Mouse (Mus musculus): ENCODE data around the gene Tma7. TPM values are rescaled to one million over a fixed set of nuclear protein-coding genes. Genes with fewer than 3 reads are reported as not detected.

The Tma7 gene
- polyA plus RNA-seq (2012; rRNA removed), result 37.4 and 92.4 TPM in 2 replicates
- 470 and 504 TPM in 2 replicates for polyA plus RNA-seq (2014; fragmentation: Nextera tagmentation; extraction: Ambion mirVana)

DNA sequence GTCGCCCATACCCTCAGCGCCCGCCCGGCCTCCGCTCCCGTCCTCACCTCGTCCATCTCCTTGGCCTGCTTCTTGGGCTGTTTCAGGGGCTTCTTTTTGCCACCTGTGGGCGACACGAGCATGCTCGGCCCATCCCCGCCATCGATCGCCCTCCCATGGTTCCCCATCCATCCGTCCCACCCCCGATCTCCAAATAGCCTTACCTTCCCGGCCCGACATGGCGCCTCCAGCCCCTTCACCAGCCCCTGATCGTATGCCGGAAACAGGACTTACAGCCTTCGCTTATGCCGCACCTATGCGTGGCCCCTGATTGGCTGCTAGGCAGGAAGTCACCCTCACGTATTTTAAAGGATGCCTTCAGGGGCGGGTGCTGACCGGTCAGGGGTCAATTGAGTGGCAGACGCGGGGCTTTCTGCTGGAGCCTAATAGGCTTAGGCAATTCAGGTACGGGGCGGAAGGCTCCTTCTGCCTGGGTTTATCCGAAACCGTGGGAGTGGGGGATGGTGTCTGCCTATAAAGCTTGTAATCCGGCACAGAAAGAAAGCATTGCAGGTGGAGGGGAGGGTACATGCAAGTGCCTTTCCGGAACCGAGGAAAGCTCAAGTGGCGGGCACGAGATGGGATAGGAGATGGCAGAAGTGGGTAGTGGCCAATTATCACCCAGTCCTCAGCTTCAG lies at the start of gene Tma7, which contains the start of gene Ccdc51:
TSS of gene Tma7 (minus strand) at position 464 of the 677 bp plus-strand sequence.
TSS of gene Ccdc51 (plus strand) at position 370 of the 677 bp plus-strand sequence.
- no peaks in the 10 kb centered on the region for H3K9me3 ChIP-seq (ENCODE audit: control insufficient read depth, low read length)
- peaks cover 9% of the 10 kb centered on the region for H3K36me3 ChIP-seq (replicated peaks; ENCODE audit: control insufficient read depth, insufficient read depth, low read depth)
- DNase-seq (ENCODE audit: low read depth in 3 of 3, low spot score in 3 of 3) (peak; percentile 79 to 83 (median 82)), ATAC-seq (ENCODE audit: insufficient read depth) (peak; percentile 99)
- H3K4me2 ChIP-seq (ENCODE audit: low read depth), result peak within 1 kb of the TSS; percentile 91
- peaks cover 7 to 9% of the 10 kb centered on the region in 2 experiments for H3K4me1 ChIP-seq (replicated peaks; ENCODE audit: control insufficient read depth in 2 of 2, insufficient read depth in 2 of 2, low read length in 1 of 2)
- peak within 1 kb of the TSS; percentile 92 for H3K9ac ChIP-seq (replicated peaks)
- under 1% methylated on average over 37 of the region's 37 CpGs for WGBS (ENCODE audit: insufficient replicate concordance)
- no peaks in the 10 kb centered on the region for H3K27me3 ChIP-seq (ENCODE audit: control insufficient read depth, insufficient read depth, low read length)
- TF ChIP-seq CTCF (IDR thresholded peaks at IDR 0.05; ENCODE audit: low read depth) (no peak), EP300 (IDR thresholded peaks at IDR 0.05; ENCODE audit: low read depth) (no peak)
- peak within 1 kb of the TSS; percentile 63 for H3K27ac ChIP-seq
- H3K4me3 ChIP-seq (ENCODE audit: insufficient read depth in 1 of 2, low read depth in 2 of 2, low read length in 2 of 2), result peak within 1 kb of the TSS; percentile 87 to 88

DNA sequence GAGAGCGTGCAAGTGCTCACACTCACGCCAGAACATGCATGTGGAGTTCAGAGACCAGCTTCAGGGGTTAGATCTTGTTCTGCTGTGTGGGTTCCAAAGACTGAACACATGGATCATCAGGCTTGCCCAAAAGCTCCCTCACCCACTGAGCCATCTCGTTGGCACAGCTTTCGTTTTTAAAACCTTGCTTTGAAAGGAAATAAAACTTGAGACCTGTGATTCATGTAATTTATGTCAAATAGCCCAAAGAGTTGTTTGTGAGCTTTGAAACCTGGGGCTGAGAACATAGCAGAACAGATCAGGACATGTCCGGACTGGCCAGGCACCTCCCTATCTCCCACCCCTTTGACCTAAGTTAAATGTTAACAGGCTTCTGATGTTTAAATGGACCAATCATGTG lies 47.7 kb upstream of the Tma7 start:
- no peaks in the 10 kb centered on the region for H3K36me3 ChIP-seq (replicated peaks; ENCODE audit: control insufficient read depth, insufficient read depth, low read depth)
- WGBS (ENCODE audit: insufficient replicate concordance), result 69% methylated on average over 5 of the region's 5 CpGs
- H3K27ac ChIP-seq, result no peak overlapping the region
- H3K4me1 ChIP-seq (replicated peaks; ENCODE audit: control insufficient read depth in 2 of 2, insufficient read depth in 2 of 2, low read length in 1 of 2), result no peaks in the 10 kb centered on the region; a peak in 1 of 4 replicates
- no peak overlapping the region for H3K4me2 ChIP-seq (ENCODE audit: low read depth)
- no peaks in the 10 kb centered on the region for H3K9me3 ChIP-seq (ENCODE audit: control insufficient read depth, low read length)
- H3K27me3 ChIP-seq (ENCODE audit: control insufficient read depth, insufficient read depth, low read length), result no peaks in the 10 kb centered on the region
- DNase-seq (ENCODE audit: low read depth in 3 of 3, low spot score in 3 of 3) (no peak), ATAC-seq (ENCODE audit: insufficient read depth) (no peak)
- no peak overlapping the region for H3K4me3 ChIP-seq (ENCODE audit: insufficient read depth in 1 of 2, low read depth in 2 of 2, low read length in 2 of 2)
- H3K9ac ChIP-seq (replicated peaks), result no peak overlapping the region
- TF ChIP-seq EP300 (IDR thresholded peaks at IDR 0.05; ENCODE audit: low read depth) (no peak), CTCF (IDR thresholded peaks at IDR 0.05; ENCODE audit: low read depth) (no peak)

DNA sequence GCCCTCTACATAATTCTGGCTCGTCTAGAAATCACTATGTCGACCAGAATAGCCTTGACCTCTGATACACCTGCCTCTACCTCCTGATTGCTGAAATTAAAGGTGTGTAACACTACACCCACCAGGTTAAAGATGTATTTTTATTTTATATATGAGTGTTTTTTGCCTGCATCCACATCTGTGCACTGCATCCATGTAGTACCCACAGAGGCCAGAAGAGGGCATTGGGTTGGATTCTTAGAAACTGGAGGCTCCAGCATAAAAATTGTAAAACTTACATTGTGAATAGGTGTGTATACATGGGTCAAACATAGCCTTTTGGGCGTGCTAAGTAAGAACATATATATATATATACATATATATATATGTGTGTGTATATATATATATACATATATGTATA lies 45.8 kb upstream of the Tma7 start:
- Histone ChIP-seq H3K4me2 (ENCODE audit: low read depth) (no peak overlapping the region), H3K27me3 (ENCODE audit: control insufficient read depth, insufficient read depth, low read length) (no peaks in the 10 kb centered on the region), H3K4me1 (replicated peaks; ENCODE audit: control insufficient read depth in 2 of 2, insufficient read depth in 2 of 2, low read length in 1 of 2) (no peaks in the 10 kb centered on the region; a peak in 1 of 4 replicates), H3K9ac (replicated peaks) (no peak overlapping the region), H3K27ac (no peak overlapping the region), H3K4me3 (ENCODE audit: insufficient read depth in 1 of 2, low read depth in 2 of 2, low read length in 2 of 2) (no peak overlapping the region), H3K36me3 (replicated peaks; ENCODE audit: control insufficient read depth, insufficient read depth, low read depth) (no peaks in the 10 kb centered on the region), H3K9me3 (ENCODE audit: control insufficient read depth, low read length) (no peaks in the 10 kb centered on the region)
- no peak for ATAC-seq (ENCODE audit: insufficient read depth)
- WGBS (ENCODE audit: insufficient replicate concordance), result 31% methylated on average over 3 of the region's 3 CpGs
- no peak for DNase-seq (ENCODE audit: low read depth in 3 of 3, low spot score in 3 of 3)
- TF ChIP-seq CTCF (IDR thresholded peaks at IDR 0.05; ENCODE audit: low read depth), result peak; percentile 12; the same call in 1 of the 2 replicates
- TF ChIP-seq EP300 (IDR thresholded peaks at IDR 0.05; ENCODE audit: low read depth), result no peak

DNA sequence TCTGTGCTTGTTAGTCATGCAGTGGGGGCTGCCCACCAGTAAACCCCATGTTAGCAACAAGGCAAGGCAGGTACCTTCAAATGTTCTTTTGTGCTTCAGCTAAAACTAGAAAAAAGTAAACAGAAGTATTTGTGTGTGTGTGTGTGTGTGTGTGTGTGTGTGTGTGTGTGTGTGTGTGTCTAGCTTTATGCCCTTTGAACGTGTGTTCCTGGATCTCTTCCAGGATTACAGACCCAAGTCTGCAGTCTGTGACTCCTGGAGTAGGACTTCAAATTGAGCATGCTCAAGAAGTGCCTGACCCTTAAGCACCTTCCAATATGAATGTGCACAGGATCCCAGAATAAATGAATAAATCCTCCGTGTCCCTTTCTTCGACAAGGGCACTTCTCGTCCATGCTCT lies 44.7 kb upstream of the Tma7 start:
- no peak overlapping the region for H3K4me3 ChIP-seq (ENCODE audit: insufficient read depth in 1 of 2, low read depth in 2 of 2, low read length in 2 of 2)
- no peaks in the 10 kb centered on the region for H3K27me3 ChIP-seq (ENCODE audit: control insufficient read depth, insufficient read depth, low read length)
- no peaks in the 10 kb centered on the region; a peak in 1 of 4 replicates for H3K4me1 ChIP-seq (replicated peaks; ENCODE audit: control insufficient read depth in 2 of 2, insufficient read depth in 2 of 2, low read length in 1 of 2)
- H3K9me3 ChIP-seq (ENCODE audit: control insufficient read depth, low read length), result no peaks in the 10 kb centered on the region
- H3K4me2 ChIP-seq (ENCODE audit: low read depth), result no peak overlapping the region
- H3K36me3 ChIP-seq (replicated peaks; ENCODE audit: control insufficient read depth, insufficient read depth, low read depth), result no peaks in the 10 kb centered on the region
- H3K9ac ChIP-seq (replicated peaks), result no peak overlapping the region
- no peak for ATAC-seq (ENCODE audit: insufficient read depth)
- no peak for TF ChIP-seq CTCF (IDR thresholded peaks at IDR 0.05; ENCODE audit: low read depth)
- no peak overlapping the region for H3K27ac ChIP-seq
- no peak for DNase-seq (ENCODE audit: low read depth in 3 of 3, low spot score in 3 of 3)
- 63% methylated on average over 4 of the region's 4 CpGs for WGBS (ENCODE audit: insufficient replicate concordance)

DNA sequence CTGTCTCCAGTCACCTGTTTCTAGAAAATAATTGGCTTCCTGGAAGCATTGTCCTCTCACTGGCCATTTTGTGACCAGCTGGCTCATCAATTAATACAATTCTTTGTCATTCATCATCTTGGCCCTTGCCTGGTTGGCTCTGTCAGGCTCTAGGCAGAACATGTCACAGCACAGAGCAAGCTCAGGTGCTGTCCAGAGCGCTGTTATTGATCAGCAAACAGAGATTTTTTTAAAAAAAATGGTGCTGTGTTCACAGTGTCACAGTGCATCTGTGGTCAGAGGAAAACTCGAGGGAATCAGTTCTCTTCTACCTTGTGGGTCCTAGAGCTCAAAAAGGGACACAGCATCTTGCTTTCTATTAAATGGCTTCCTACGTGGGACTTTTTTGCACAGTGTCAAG lies 43.1 kb upstream of the Tma7 start:
- no peak overlapping the region for H3K9ac ChIP-seq (replicated peaks)
- H3K36me3 ChIP-seq (replicated peaks; ENCODE audit: control insufficient read depth, insufficient read depth, low read depth), result no peaks in the 10 kb centered on the region
- ATAC-seq (ENCODE audit: insufficient read depth) (no peak), DNase-seq (ENCODE audit: low read depth in 3 of 3, low spot score in 3 of 3) (no peak)
- H3K27ac ChIP-seq, result no peak overlapping the region
- H3K4me3 ChIP-seq (ENCODE audit: insufficient read depth in 1 of 2, low read depth in 2 of 2, low read length in 2 of 2), result no peak overlapping the region
- H3K4me1 ChIP-seq (replicated peaks; ENCODE audit: control insufficient read depth in 2 of 2, insufficient read depth in 2 of 2, low read length in 1 of 2), result no peaks in the 10 kb centered on the region; a peak in 1 of 4 replicates
- WGBS (ENCODE audit: insufficient replicate concordance), result 43% methylated on average over 3 of the region's 3 CpGs
- TF ChIP-seq CTCF (IDR thresholded peaks at IDR 0.05; ENCODE audit: low read depth) (no peak), EP300 (IDR thresholded peaks at IDR 0.05; ENCODE audit: low read depth) (no peak)
- H3K9me3 ChIP-seq (ENCODE audit: control insufficient read depth, low read length), result no peaks in the 10 kb centered on the region
- H3K27me3 ChIP-seq (ENCODE audit: control insufficient read depth, insufficient read depth, low read length), result no peaks in the 10 kb centered on the region
- H3K4me2 ChIP-seq (ENCODE audit: low read depth), result no peak overlapping the region

Measured in liver, embryonic 14.5 days (tissue).